8 mouse cellular contexts compared by ENCODE assay signal in genomic region chr11:54805196-54805595, GRCm38 (mm10). TPM values are rescaled to one million over a fixed set of nuclear protein-coding genes. Genes with fewer than 3 reads are reported as not detected.
DNase-seq lines count a peak whose midpoint lies in the region; ATAC-seq and TF ChIP-seq lines count a peak whose summit lies in the region.

No protein-coding gene starts in this region.

- intact Hi-C loops in gastrocnemius, adult 2 months (cut with DNase I): no loop called here

- no peak for ATAC-seq in heart, embryonic 12.5 days (ENCODE audit: insufficient number of reproducible peaks, low FRiP score)
- ATAC-seq in forebrain, embryonic 16.5 days: no peak

- no peaks in the 10 kb centered on the region for H3K4me1 ChIP-seq in heart, embryonic 12.5 days (replicated peaks)
- H3K4me1 ChIP-seq in forebrain, embryonic 16.5 days (replicated peaks; ENCODE audit: control insufficient read depth, insufficient read depth, low read length): no peaks in the 10 kb centered on the region

- WGBS in heart, embryonic 12.5 days: 83% methylated on average over 4 of the region's 4 CpGs
- WGBS in forebrain, embryonic 16.5 days: 87% methylated on average over 4 of the region's 4 CpGs

- H3K27me3 ChIP-seq in heart, embryonic 12.5 days (replicated peaks): 0 out of 2 replicates have a peak, but pooled peaks cover 3% of the 10 kb centered on the region
- no peaks in the 10 kb centered on the region for H3K27me3 ChIP-seq in forebrain, embryonic 16.5 days (replicated peaks; ENCODE audit: control insufficient read depth, insufficient read depth, low read length)

- no peaks in the 10 kb centered on the region for H3K36me3 ChIP-seq in heart, embryonic 12.5 days
- H3K36me3 ChIP-seq in forebrain, embryonic 16.5 days (ENCODE audit: control insufficient read depth, insufficient read depth): no peaks in the 10 kb centered on the region

- H3K4me3 ChIP-seq in heart, embryonic 12.5 days: no peak overlapping the region
- no peak overlapping the region for H3K4me3 ChIP-seq in gastrocnemius, adult 2 months
- no peak overlapping the region for H3K4me3 ChIP-seq in forebrain, embryonic 16.5 days (replicated peaks; ENCODE audit: low read length)

- no peak for TF ChIP-seq CTCF in gastrocnemius, adult 2 months (IDR thresholded peaks at IDR 0.05)

- no peak overlapping the region for H3K27ac ChIP-seq in heart, embryonic 12.5 days (ENCODE audit: poor library complexity, severe bottlenecking)
- peak overlapping the region; percentile 79 for H3K27ac ChIP-seq in gastrocnemius, adult 2 months
- no peak overlapping the region for H3K27ac ChIP-seq in forebrain, embryonic 16.5 days (ENCODE audit: low read length)

- peak; percentile 89 to 90 for DNase-seq in heart, adult 18-20 months
- DNase-seq in gastrocnemius, adult 2 months: peak; percentile 87
- peak; percentile 69 for DNase-seq in kidney, postnatal 14 days
- DNase-seq in right cerebral cortex, adult 18-20 months: peak; percentile 90
- DNase-seq in cerebellum, adult 9-11 months: no peak
- no peak for DNase-seq in thymus, postnatal 25 days

- 0 out of 2 replicates have a peak, but pooled peaks cover 3% of the 10 kb centered on the region for H3K9me3 ChIP-seq in heart, embryonic 12.5 days (replicated peaks)
- H3K9me3 ChIP-seq in forebrain, embryonic 16.5 days (ENCODE audit: control insufficient read depth, low read length): no peaks in the 10 kb centered on the region

- H3K9ac ChIP-seq in heart, embryonic 12.5 days: no peak overlapping the region
- no peak overlapping the region for H3K9ac ChIP-seq in forebrain, embryonic 16.5 days (replicated peaks; ENCODE audit: low read depth, low read length)

- H3K4me2 ChIP-seq in heart, embryonic 12.5 days: no peak overlapping the region
- no peak overlapping the region for H3K4me2 ChIP-seq in forebrain, embryonic 16.5 days (ENCODE audit: low read length)

RNA-seq across cellular contexts. Expression of gene Cdc42se2, which starts 17.7 kb away (rescaled TPM):
- total RNA-seq in heart, adult 18-20 months (2021): 10 to 100 TPM; 21.1 to 24.6 TPM
- polyA plus RNA-seq in heart, embryonic 12.5 days (2016; fragmentation: Nextera tagmentation; extraction: Ambion mirVana): 68.7 and 68.9 TPM in 2 replicates
- total RNA-seq in gastrocnemius, adult 2 months (2021): 10 to 100 TPM; 14.4 to 19.6 TPM
- 184 and 205 TPM in 2 replicates for polyA plus RNA-seq in forebrain, embryonic 16.5 days (2015; fragmentation: Nextera tagmentation; extraction: Ambion mirVana)

RNA-seq across cellular contexts. Expression of gene Lyrm7, which starts 55.5 kb away (rescaled TPM):
- total RNA-seq in heart, adult 18-20 months (2021): 10 to 100 TPM; 30.9 to 34.4 TPM
- polyA plus RNA-seq in heart, embryonic 12.5 days (2016; fragmentation: Nextera tagmentation; extraction: Ambion mirVana): 14.5 and 20.1 TPM in 2 replicates
- total RNA-seq in gastrocnemius, adult 2 months (2021): 10 to 100 TPM; 18.7 to 30.6 TPM
- polyA plus RNA-seq in forebrain, embryonic 16.5 days (2015; fragmentation: Nextera tagmentation; extraction: Ambion mirVana): 14.2 and 17.6 TPM in 2 replicates

Comparison
In these comparisons a context has a peak if more than half of its experiments do, and no peak if none do; other contexts are left out.
1. DNase-seq: peak in heart, adult 18-20 months (2 of 2), gastrocnemius, adult 2 months (single experiment), kidney, postnatal 14 days (single experiment) and right cerebral cortex, adult 18-20 months (single experiment); none in cerebellum, adult 9-11 months (single experiment) and thymus, postnatal 25 days (single experiment).